Mouse (Mus musculus) heart, adult 2 months (tissue): ENCODE results near the gene Papss1. TPM values are rescaled to one million over a fixed set of nuclear protein-coding genes. Genes with fewer than 3 reads are reported as not detected.

Experiments
- DNase-seq, 2 experiments: peaks; one replicate each; pipeline ENCODE4 v3.0.0; 2021
- H3K27ac ChIP-seq: fragments of 200-600 bp; 2 replicates; pipeline ENCODE4 v1.8.1; 2022
- H3K27me3 ChIP-seq: fragments of 200-500 bp; 2 replicates; pipeline ENCODE4 v1.6.1; 2012; ENCODE audit warnings: mild to moderate bottlenecking, low read length, inconsistent platforms, mixed read lengths; ENCODE audit not compliant: control insufficient read depth, insufficient read depth
- H3K36me3 ChIP-seq: fragments of 200-500 bp; 2 replicates; pipeline ENCODE4 v1.6.1; 2012; ENCODE audit warnings: low read length, inconsistent platforms; ENCODE audit not compliant: control insufficient read depth, insufficient read depth
- H3K4me1 ChIP-seq: fragments of 200-500 bp; 2 replicates; pipeline ENCODE4 v1.6.1; 2011; ENCODE audit warnings: low read length; ENCODE audit not compliant: control insufficient read depth, insufficient read depth
- H3K4me3 ChIP-seq: fragments of 200-600 bp; 2 replicates; pipeline ENCODE4 v1.8.1; 2022
- H3K79me2 ChIP-seq: fragments of 200-500 bp; replicated peaks from 2 replicates; pipeline ENCODE4 v1.6.1; 2012; ENCODE audit warnings: mild to moderate bottlenecking, inconsistent platforms, low read length, moderate library complexity, mixed read lengths; ENCODE audit not compliant: control insufficient read depth, insufficient read depth
- H3K9ac ChIP-seq: fragments of 200-500 bp; 2 replicates; pipeline ENCODE4 v1.6.1; 2012; ENCODE audit warnings: low read depth, mild to moderate bottlenecking, control low read depth, inconsistent platforms, low read length, mixed read lengths
- CTCF ChIP-seq: fragments of 200-600 bp; IDR thresholded peaks from 2 replicates; pipeline ENCODE4 v1.8.1; 2022; ENCODE audit warnings: antibody characterized with exemption, mild to moderate bottlenecking, moderate library complexity
- EP300 ChIP-seq: fragments of 200-500 bp; IDR thresholded peaks from 2 replicates; pipeline ENCODE4 v1.6.1; 2011; ENCODE audit warnings: low read depth, low read length, control low read depth; ENCODE audit not compliant: insufficient read depth
- POLR2A ChIP-seq: fragments of 200-500 bp; IDR thresholded peaks from 2 replicates; pipeline ENCODE4 v1.6.1; 2011; ENCODE audit warnings: mild to moderate bottlenecking, low read depth, low read length, control low read depth; ENCODE audit not compliant: insufficient read depth
- WGBS: fragments of 180-500 bp; shearing (Covaris S2); methylation state at CpG from one replicate; pipeline ENCODE4 v1.1.7; 2018; 5-methylcytosine and 5-hydroxymethylcytosine counted together
- intact Hi-C: fragments of 180-260 bp; cut with DNase I; formaldehyde crosslinking; loops from one replicate; pipeline ENCODE4 v1.15.1; 2025
- polyA plus RNA-seq: library from polyadenylated mRNA; depleted of rRNA; stranded (reverse); fragments of >200 nt; gene quantifications from 2 replicates; pipeline ENCODE4 v1.2.3, GENCODE M21; 2012
- total RNA-seq, 2 experiments: library from RNA; stranded (reverse); gene quantifications; 2 replicates each; pipeline ENCODE4 v1.2.3; 2021

Gene Papss1
- total and polyA plus RNA-seq, 3 experiments: 8.0 to 10.0 (median 8.5) TPM

DNA sequence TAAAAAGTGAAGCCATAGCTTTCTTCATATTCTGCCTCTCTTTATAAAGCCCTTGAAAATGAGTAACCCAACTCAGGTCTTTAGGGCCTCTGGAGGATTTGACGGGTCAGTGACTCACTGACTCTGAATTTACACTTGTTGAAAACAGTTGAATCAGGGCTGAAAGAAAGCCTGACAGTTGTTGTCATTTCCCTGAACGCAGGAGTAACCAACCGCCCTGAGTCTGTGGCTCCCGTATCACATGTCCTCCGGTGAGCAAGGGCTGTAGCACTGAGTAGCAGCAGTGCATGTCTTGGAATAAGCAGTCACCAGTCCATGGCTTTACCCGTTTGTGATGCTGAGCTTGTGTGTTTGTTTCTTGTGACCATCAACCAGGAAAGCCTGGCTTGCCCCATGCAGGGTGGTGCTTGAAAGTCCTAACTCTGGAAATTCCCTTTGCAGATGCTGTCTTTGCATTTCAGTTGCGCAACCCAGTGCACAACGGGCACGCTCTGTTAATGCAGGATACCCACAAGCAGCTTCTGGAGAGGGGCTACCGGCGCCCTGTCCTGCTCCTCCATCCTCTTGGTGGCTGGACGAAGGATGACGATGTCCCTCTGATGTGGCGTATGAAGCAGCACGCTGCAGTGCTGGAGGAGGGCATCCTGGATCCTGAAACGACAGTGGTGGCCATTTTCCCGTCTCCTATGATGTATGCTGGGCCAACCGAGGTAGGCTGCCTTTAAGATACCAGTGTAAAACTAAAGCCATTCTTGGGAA, 54.2 kb downstream of the Papss1 start:
- Histone ChIP-seq H3K4me3 (no peak overlapping the region), H3K36me3 (no peaks in the 10 kb centered on the region), H3K9ac (no peak overlapping the region), H3K4me1 (no peaks in the 10 kb centered on the region), H3K79me2 (no peaks in the 10 kb centered on the region), H3K27ac (no peak overlapping the region), H3K27me3 (no peaks in the 10 kb centered on the region)
- 90% methylated on average over 18 of the region's 18 CpGs for WGBS
- intact Hi-C loops: no loop called here
- DNase-seq: no peak
- TF ChIP-seq EP300 (no peak), CTCF (no peak), POLR2A (no peak)

DNA sequence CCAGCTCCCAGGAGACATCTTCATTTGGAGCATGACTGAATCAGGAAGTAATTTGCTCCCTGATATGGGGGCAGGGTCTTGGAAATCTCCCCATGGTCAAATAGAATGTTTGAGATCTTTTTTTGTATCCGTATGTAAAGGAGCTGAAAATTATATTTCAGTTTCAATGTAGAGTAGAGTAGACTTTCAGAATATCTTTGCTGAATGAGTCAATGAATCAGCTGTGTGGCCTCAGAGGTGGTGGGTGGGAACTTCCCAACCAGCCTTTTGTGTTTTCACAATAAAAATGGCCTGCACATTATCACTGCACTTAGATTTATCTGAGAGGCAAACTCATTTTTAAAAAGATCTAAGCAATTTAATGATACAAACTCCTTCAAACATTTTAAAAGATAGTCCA, 58.6 kb downstream of the Papss1 start:
- DNase-seq: no peak
- Histone ChIP-seq H3K4me3 (no peak overlapping the region), H3K4me1 (no peaks in the 10 kb centered on the region), H3K27ac (no peak overlapping the region), H3K36me3 (no peaks in the 10 kb centered on the region), H3K27me3 (no peaks in the 10 kb centered on the region), H3K79me2 (no peaks in the 10 kb centered on the region), H3K9ac (no peak overlapping the region)
- TF ChIP-seq EP300 (no peak), CTCF (no peak), POLR2A (no peak)
- WGBS: 60% methylated on average over 1 of the region's 1 CpGs
- intact Hi-C loops: no loop called here

DNA sequence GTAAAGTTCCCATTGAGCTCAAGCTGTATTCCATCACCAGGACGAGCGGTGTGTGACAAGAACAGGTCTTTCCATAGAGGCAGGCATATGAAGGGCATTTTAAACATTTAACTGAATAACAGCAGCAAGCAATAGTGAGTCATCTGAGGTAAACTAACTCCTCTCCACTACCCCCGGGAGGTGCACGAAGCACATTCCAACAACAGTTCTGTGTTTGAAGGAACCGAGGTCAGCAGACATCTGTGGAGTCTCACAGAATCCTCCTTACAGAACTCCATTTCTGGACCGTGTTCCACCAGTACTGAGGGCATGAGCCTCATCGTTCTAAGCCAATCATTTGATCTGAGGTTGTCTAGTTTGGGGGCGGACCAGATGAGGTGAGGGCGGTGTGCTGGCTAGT, 59.5 kb downstream of the Papss1 start:
- Histone ChIP-seq H3K79me2 (no peaks in the 10 kb centered on the region), H3K36me3 (no peaks in the 10 kb centered on the region), H3K4me1 (no peaks in the 10 kb centered on the region), H3K9ac (no peak overlapping the region), H3K27ac (no peak overlapping the region), H3K27me3 (no peaks in the 10 kb centered on the region), H3K4me3 (no peak overlapping the region)
- intact Hi-C loops: no loop called here
- DNase-seq: no peak
- 91% methylated on average over 9 of the region's 9 CpGs for WGBS
- TF ChIP-seq EP300: no peak
- TF ChIP-seq POLR2A: no peak
- no peak for TF ChIP-seq CTCF

DNA sequence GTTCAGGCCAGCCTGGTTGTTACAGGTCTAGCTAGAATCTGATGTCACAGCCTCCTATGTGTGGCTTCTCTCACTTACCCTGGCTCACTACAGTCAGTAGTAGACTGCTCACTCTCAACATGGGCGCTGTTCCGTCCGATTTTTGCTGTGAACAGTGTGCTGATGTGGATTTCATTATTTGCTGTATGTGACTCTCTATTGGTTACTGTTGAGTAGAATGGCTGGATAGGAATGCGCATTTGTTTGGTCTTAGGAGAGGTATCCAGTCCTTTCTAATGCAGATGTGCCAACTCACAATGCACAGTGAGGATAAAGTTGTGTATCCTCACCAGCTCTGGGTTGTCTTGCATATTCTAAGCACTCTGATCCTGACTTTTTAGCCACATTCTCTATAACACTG, 62.9 kb downstream of the Papss1 start:
- TF ChIP-seq EP300 (no peak), POLR2A (no peak), CTCF (no peak)
- Histone ChIP-seq H3K9ac (no peak overlapping the region), H3K27me3 (no peaks in the 10 kb centered on the region), H3K4me3 (no peak overlapping the region), H3K27ac (no peak overlapping the region), H3K36me3 (no peaks in the 10 kb centered on the region; the same call in 1 of the 2 replicates), H3K79me2 (no peaks in the 10 kb centered on the region), H3K4me1 (no peaks in the 10 kb centered on the region)
- no peak for DNase-seq
- intact Hi-C loops: no loop called here
- WGBS: 97% methylated on average over 4 of the region's 4 CpGs

DNA sequence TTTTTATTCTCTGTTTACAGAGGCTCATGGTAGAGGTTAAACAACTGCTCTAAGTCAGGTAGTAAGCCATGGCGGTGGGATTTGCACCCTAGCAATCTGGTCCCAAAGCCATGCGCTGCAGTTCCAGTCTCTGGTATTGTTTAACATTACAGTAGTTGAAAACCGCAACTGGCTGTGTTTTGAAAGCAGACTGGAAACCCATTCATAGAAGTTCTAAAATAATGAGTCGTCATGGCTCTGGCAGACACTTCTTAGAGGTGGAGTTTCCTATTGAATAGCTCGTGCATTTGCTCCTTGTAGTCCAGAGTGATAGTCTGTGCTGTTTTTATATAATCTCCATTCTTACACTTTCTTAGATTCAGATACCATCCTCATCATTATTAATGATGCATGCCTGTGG, 63.7 kb downstream of the Papss1 start:
- 57% methylated on average over 5 of the region's 5 CpGs for WGBS
- DNase-seq: no peak
- no peak overlapping the region for H3K9ac ChIP-seq
- no peaks in the 10 kb centered on the region; the same call in 1 of the 2 replicates for H3K36me3 ChIP-seq
- H3K4me1 ChIP-seq: no peaks in the 10 kb centered on the region
- no peak overlapping the region for H3K27ac ChIP-seq
- TF ChIP-seq POLR2A (no peak), EP300 (no peak), CTCF (no peak)
- H3K4me3 ChIP-seq: no peak overlapping the region
- no peaks in the 10 kb centered on the region for H3K79me2 ChIP-seq
- no peaks in the 10 kb centered on the region for H3K27me3 ChIP-seq
- intact Hi-C loops: no loop called here

DNA sequence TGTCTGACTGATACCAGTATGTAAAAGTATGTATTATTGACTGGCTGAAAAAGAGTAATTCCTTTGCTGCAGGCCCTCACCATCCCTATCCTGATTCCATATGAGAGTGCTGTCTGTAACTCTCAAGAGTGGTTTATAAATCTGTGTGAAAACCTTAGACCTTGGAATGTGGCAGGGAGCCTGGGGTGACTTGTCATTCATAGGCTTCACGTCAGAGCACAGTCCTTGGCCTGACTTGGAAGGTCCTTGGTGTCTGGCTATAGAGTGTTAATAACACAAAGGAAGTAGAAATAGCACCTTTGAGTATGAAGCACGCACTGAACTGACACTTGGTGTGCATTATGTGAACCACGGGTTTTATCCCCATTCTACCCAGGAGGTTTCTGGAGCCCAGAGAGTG, 64.4 kb downstream of the Papss1 start:
- no peak for DNase-seq
- no peak overlapping the region for H3K4me3 ChIP-seq
- H3K36me3 ChIP-seq: no peaks in the 10 kb centered on the region; the same call in 1 of the 2 replicates
- no peaks in the 10 kb centered on the region for H3K79me2 ChIP-seq
- no peak overlapping the region for H3K27ac ChIP-seq
- 83% methylated on average over 3 of the region's 3 CpGs for WGBS
- no peaks in the 10 kb centered on the region for H3K27me3 ChIP-seq
- no peak overlapping the region for H3K9ac ChIP-seq
- no peaks in the 10 kb centered on the region for H3K4me1 ChIP-seq
- TF ChIP-seq EP300: no peak
- TF ChIP-seq CTCF: no peak
- TF ChIP-seq POLR2A: no peak
- intact Hi-C loops: no loop called here
